Mouse (Mus musculus): Measurements from ENCODE around the gene Rasgef1b.
A peak's percentile ranks its signal among the peaks of the same experiment; 100 is the strongest.

The Rasgef1b gene

DNA sequence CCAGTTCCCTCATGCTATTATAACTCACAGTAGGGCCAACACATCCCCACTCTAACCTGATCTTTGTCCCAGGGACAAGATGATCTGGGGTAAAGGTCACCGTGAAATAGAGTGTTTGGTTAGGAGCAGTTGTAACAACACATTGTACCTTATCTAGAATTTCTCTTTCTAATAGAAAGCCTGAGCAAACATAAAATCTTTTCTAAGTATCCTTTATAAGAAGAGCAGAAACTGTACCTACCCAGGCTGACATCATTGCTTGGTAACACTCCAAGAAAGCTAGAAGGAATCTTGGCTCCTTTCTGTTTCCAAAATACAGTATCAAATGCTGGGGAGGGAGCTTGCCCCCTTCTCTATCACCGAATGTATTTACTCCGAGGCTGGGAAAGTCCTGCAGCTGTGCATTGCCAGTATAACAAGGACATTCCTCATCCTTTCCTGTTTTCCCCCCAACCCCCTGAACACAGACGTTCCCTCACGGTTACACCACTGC is 374.2 kb downstream of the Rasgef1b start:
- DNase-seq, result no peak

DNA sequence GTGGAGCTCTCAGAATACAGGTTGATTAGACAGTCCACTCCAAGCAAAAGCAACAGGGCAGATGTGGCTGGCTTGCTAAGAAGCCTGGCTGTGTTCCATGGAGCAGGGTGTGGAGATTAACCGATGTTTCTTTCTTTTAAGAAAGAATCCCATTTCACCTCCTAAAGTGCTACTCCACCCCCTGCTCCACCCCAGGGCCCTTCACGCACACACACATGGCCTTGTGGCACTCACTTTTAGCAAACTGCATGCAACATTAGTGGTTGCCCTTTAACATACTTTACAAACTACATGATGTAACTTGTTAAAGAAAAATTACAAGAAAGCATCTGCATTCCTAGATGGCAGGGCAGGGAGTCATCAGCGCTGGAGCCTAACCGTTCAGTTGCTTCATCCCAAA is 378.8 kb downstream of the Rasgef1b start:
- no peak for DNase-seq

DNA sequence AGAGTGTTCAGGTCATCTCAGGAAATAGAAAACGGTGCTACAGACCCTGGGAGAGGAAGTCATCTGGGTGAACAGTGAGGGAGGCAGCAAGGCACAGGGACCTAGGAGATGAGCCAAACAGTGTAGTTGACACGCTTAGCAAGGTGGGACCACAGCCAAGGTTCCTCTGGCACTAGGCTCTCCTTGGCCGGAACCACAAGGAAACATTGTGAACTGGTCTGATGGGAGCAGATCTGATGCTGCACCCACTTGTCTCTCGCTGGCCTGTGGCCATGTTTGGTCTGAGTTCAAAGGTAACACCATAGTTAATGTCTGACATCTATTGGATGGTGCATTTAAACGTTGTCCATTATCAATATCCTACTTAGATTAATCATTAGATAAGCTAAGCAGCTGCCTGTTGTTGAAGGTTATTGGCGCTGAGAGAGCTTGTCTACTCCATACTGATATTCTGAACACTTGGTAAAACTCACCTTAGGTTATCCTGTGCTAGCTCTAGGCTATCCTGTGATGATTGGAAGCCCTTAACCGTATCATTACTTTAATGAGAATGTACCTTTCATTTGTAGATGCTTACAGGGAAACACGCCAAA is 380.5 kb downstream of the Rasgef1b start:
- DNase-seq, result peak; percentile 53

- no peak for DNase-seq
Observed at GRCm38 (mm10) chr5:99342527-99342926, 386.3 kb downstream of the Rasgef1b start.

DNA sequence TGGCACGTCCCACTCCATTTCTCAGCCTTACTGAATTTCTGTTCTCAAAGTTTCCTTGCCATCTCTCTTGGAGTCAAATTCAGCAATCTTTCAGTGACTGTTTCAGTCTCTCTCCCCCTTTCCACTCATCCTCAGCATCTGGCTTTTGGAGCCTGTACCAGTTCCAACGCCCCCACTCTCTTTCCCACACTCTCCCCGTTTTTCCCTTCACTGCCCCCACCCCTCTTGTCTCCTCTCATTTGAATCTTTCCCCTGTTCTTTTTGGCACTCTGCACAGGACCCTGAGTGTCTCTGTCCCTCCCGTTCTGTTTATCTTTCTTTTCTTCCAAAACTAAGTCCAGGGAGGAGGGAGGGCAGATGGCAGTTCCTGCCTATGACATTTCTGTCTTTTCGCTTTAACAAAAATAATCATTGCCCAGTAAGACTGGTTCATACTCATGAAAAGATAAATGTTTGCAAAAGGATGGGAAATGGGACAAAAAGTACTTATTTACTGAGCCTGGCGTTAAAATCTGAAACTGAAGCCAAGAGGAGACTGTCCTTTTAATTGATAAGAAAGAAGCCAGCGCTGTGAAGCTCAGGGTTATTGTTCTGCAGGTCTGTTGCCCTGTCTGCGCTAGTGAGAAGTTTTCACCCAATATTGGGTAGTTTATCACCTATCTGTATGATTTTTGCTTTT is 388.4 kb downstream of the Rasgef1b start:
- peak; percentile 21 for DNase-seq

DNA sequence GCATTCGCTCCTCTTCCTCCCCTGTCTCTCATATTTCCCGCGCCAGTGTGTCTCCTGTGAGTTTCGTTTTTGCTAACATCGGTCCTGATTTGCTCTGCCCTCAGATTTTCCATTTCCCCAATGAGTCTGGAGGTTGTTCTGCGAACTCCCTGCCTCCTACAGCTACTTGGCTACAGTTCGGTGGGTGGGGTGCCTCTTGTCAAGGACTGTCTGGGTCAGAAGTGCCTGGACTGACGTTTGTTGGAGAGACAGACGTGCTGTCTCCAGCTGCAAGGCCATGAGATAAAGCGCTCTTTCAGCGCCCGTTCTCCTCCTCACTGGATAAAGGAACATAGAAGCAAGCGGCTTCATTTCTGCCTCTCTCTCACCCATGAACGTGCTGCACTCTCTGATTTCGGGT is 389.1 kb downstream of the Rasgef1b start:
- DNase-seq, result peak; percentile 77

- no peak for DNase-seq
Observed at GRCm38 (mm10) chr5:99338826-99339225, 390.0 kb downstream of the Rasgef1b start.

GRCm38 (mm10) chr5:99336427-99336826 is 392.4 kb downstream of the Rasgef1b start:
- peak; percentile 18 for DNase-seq

- no peak for DNase-seq
Observed at GRCm38 (mm10) chr5:99334017-99334416, 394.8 kb downstream of the Rasgef1b start.

GRCm38 (mm10) chr5:99332021-99332420 is 396.8 kb downstream of the Rasgef1b start:
- DNase-seq, result no peak

DNA sequence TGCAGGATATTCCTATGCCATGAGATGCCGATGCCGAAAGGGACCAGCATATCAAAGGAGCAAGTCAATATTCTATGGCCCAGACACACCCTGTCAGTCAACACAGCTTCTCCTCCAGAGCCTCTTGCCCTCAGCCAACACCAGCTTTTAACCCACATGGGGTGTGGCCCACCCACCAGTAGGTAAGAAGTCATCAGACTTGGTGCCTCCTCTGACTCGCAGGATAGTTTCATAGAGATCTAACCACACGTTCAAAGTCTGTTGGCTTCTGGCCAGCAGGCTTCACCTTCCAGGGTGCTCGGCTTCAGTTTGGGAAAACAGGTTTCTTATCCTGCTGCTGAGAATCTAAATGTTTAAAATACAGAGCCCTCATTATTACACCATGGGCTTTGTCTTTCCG is 399.8 kb downstream of the Rasgef1b start:
- peak; percentile 47 for DNase-seq

- no peak for DNase-seq
Observed at GRCm38 (mm10) chr5:99327019-99327418, 401.8 kb downstream of the Rasgef1b start.

DNA sequence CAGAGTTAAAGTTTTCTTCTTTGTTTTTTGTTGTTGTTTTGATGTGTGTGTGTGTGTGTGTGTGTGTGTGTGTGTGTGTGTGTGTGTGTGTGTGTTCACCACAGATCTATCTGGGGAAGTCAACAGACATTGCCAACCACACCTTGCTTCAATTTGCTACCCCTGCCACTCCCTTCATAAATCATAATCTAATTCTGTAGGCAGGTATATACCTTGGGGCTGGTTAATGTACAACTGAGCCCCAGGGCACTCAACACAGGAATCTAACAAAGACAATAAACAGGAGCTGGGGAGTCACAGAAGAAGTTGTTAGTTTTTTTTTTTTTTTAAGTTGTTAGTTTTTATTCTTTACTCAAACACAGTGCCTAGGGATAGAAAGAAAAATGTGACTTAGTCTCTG is 403.6 kb downstream of the Rasgef1b start:
- no peak for DNase-seq

DNA sequence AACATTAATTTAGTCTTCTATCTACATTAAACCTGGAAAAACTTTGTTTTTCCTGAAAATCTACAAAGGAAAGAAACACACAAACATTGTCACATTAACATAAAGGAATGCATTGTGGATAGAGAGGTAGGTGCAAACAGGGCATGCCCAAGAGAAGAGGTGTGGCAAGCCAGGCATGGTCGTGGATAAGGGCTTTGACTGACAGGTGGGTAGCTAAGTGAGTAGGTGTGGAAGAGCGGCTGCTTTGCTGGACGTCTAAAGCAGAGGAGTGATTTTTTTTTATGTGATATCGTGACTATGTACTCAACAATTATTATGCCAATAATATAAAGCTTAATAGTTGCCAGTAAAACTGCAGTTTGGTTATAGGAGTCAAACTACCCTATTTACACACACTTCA is 408.1 kb downstream of the Rasgef1b start:
- no peak for DNase-seq

DNA sequence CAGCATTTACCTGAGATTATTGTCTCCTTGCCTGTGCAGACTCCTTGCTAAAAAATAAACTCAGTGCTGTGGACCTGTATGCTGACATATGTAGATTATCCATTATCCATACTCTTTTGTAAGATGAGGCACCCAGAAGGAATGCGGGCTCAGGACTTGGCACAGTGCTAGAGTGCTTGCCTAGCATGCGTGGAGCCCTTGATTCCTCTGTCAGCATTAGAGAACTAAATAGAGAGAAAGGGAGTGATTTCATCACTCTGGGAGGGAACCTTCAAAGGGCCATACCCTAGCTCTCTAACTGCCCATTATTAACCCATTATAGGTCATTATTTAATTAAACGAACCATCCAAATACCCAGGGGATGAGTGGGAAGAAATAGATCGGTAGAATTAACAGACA is 430.9 kb downstream of the Rasgef1b start:
- no peak for DNase-seq

- DNase-seq, result no peak
Observed at GRCm38 (mm10) chr5:99296348-99296747, 432.5 kb downstream of the Rasgef1b start.

DNA sequence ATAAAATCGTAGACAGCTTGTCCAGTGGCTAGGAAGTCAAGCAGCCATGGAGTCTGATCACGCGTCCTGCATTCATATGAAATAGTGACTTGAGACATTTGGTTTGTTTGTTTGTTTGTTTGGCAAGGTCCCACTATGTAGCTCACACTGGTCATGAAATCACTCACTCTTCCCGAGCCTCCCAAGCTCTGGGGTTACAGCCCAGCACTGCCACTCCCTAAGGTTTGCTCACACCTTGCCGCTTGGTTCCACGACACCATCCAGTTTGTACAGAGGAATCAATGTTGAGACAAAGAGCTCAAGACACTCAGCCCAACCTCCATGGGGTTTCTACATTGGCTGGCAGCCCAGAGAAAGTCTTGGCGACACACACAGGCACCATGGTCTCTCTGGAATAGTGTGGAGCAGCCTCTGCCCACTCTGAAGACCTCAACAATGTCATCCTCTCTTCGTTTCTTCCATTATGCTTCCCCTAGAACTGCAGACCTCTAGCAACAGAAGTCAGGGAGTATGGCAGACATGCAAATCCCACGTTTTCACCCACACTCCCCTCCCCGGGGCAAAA is 436.5 kb downstream of the Rasgef1b start:
- no peak for DNase-seq

GRCm38 (mm10) chr5:99291084-99291830 is 437.6 kb downstream of the Rasgef1b start:
- no peak for DNase-seq

DNA sequence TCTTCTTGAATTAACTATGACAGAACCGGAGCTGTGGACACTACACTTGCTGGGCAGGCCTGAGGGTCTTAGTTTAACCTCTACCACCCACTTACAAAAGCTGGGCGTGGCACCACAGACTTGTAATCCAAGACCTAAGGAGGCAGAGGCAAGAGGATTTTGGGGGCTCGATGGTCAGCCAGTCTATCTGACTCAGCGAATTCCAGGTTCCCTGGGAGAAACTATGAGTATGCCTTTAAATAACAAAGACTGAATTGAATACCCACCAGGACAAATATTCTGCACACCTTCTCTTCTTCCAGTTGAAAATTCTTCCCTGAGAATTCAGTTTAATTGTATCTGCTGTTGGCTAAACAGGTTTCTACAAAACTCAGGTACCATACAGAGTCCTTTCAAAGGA is 440.6 kb downstream of the Rasgef1b start:
- DNase-seq, result no peak

- no peak for DNase-seq
Observed at GRCm38 (mm10) chr5:99287647-99288185, 441.1 kb downstream of the Rasgef1b start.

DNA sequence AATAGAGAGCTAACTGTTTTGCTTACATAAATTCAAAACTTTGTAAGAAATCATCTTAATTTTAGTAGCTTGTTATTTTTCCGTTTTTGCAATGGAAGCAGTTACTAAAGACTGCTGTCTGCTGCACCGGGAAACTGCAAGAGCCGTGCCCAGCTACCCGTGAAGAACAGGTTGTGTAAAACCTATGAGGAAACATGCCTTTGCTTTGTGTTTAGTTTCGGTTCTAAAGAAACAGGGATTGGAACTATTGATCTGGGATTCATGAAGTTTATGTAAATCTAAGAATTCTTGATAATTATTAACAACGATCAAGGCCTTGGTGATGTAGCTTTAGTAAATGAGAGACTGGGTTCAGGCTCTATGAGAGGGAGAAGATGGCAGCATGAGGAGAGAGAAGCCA is 442.3 kb downstream of the Rasgef1b start:
- DNase-seq, result no peak

- no peak for DNase-seq
Observed at GRCm38 (mm10) chr5:99286024-99286423, 442.8 kb downstream of the Rasgef1b start.

DNA sequence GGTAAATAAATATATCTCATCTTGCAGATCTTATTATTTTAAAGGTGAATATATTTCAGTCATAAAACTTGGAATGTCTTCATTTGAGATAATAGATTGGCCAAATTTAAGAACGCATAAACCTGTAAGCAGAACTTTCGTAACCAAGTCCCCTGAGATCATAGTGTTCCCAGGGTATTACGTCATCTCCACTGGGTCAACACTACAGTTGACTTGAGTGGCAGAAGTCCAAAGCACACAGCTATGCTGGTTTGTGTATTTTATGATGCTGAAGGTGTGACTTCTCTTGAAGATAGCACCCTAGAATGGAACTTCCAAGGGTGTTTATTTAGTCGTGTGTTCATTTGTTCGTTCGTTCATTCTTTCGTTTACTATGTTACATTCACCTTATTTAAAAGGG is 444.5 kb downstream of the Rasgef1b start:
- no peak for DNase-seq
